Mouse (Mus musculus): ENCODE data around the gene Cd47. TPM values are rescaled to one million over a fixed set of nuclear protein-coding genes. Genes with fewer than 3 reads are reported as not detected.

Cd47 gene
- polyA plus RNA-seq, 1 experiment from 2014 or later = 110 TPM

- 0 out of 2 replicates have a peak, but pooled peaks cover 3% of the 10 kb centered on the region for H3K9me3 ChIP-seq
- WGBS = 57% methylated on average over 11 of the region's 11 CpGs
These were observed 137.2 kb downstream of the Cd47 start for GRCm38 (mm10) chr16:49937218-49938165.

GRCm38 (mm10) chr16:49938483-49939301 is 138.4 kb downstream of the Cd47 start:
- H3K4me3 ChIP-seq = no peak overlapping the region
- no peaks in the 10 kb centered on the region for H3K27me3 ChIP-seq
- H3K4me2 ChIP-seq = no peak overlapping the region
- H3K4me1 ChIP-seq (replicated peaks) = peaks cover 10% of the 10 kb centered on the region
- H3K9ac ChIP-seq = no peak overlapping the region
- WGBS = 81% methylated on average over 7 of the region's 7 CpGs
- ATAC-seq (ENCODE audit: low FRiP score) = no peak
- no peaks in the 10 kb centered on the region for H3K36me3 ChIP-seq
- 0 out of 2 replicates have a peak, but pooled peaks cover 3% of the 10 kb centered on the region for H3K9me3 ChIP-seq
- no peak overlapping the region for H3K27ac ChIP-seq

More at GRCm38 (mm10) chr16:49937218-49938165, 137.2 kb downstream of the Cd47 start:
- ATAC-seq (ENCODE audit: low FRiP score) = peak; percentile 45; the same call in 1 of the 2 replicates
- Histone ChIP-seq H3K27me3 (no peaks in the 10 kb centered on the region), H3K9ac (no peak overlapping the region), H3K27ac (no peak overlapping the region), H3K4me2 (no peak overlapping the region), H3K36me3 (no peaks in the 10 kb centered on the region), H3K4me1 (replicated peaks) (peaks cover 12% of the 10 kb centered on the region), H3K4me3 (no peak overlapping the region)

GRCm38 (mm10) chr16:49939376-49939775 is 139.0 kb downstream of the Cd47 start:
- Histone ChIP-seq H3K4me1 (replicated peaks) (peaks cover 10% of the 10 kb centered on the region), H3K4me3 (no peak overlapping the region), H3K9me3 (0 out of 2 replicates have a peak, but pooled peaks cover 3% of the 10 kb centered on the region), H3K4me2 (no peak overlapping the region), H3K27ac (no peak overlapping the region), H3K9ac (no peak overlapping the region), H3K27me3 (no peaks in the 10 kb centered on the region), H3K36me3 (no peaks in the 10 kb centered on the region)
- no peak for ATAC-seq (ENCODE audit: low FRiP score)
- 92% methylated on average over 2 of the region's 2 CpGs for WGBS

GRCm38 (mm10) chr16:49940473-49940872 is 140.1 kb downstream of the Cd47 start:
- Histone ChIP-seq H3K4me3 (no peak overlapping the region), H3K9me3 (0 out of 2 replicates have a peak, but pooled peaks cover 3% of the 10 kb centered on the region), H3K27ac (no peak overlapping the region), H3K4me2 (no peak overlapping the region), H3K4me1 (replicated peaks) (peaks cover 10% of the 10 kb centered on the region), H3K36me3 (no peaks in the 10 kb centered on the region), H3K9ac (no peak overlapping the region), H3K27me3 (no peaks in the 10 kb centered on the region)
- ATAC-seq (ENCODE audit: low FRiP score) = no peak

GRCm38 (mm10) chr16:49941031-49941430 is 140.7 kb downstream of the Cd47 start:
- Histone ChIP-seq H3K27ac (no peak overlapping the region), H3K9me3 (0 out of 2 replicates have a peak, but pooled peaks cover 3% of the 10 kb centered on the region), H3K4me3 (no peak overlapping the region), H3K4me2 (no peak overlapping the region), H3K4me1 (replicated peaks) (peaks cover 10% of the 10 kb centered on the region), H3K36me3 (no peaks in the 10 kb centered on the region), H3K9ac (no peak overlapping the region), H3K27me3 (no peaks in the 10 kb centered on the region)
- WGBS = 90% methylated on average over 1 of the region's 1 CpGs
- no peak for ATAC-seq (ENCODE audit: low FRiP score)

GRCm38 (mm10) chr16:49943726-49944125 is 143.4 kb downstream of the Cd47 start:
- Histone ChIP-seq H3K4me1 (replicated peaks) (no peaks in the 10 kb centered on the region), H3K9ac (no peak overlapping the region), H3K4me3 (no peak overlapping the region), H3K27ac (no peak overlapping the region), H3K4me2 (no peak overlapping the region), H3K9me3 (0 out of 2 replicates have a peak, but pooled peaks cover 3% of the 10 kb centered on the region), H3K36me3 (no peaks in the 10 kb centered on the region), H3K27me3 (no peaks in the 10 kb centered on the region)
- ATAC-seq (ENCODE audit: low FRiP score) = no peak
- WGBS = 90% methylated on average over 1 of the region's 1 CpGs

- no peak for ATAC-seq (ENCODE audit: low FRiP score)
- 71% methylated on average over 5 of the region's 5 CpGs for WGBS
- H3K27ac ChIP-seq = no peak overlapping the region
These were observed 144.8 kb downstream of the Cd47 start for GRCm38 (mm10) chr16:49945084-49945483.

GRCm38 (mm10) chr16:49947049-49947448 is 146.7 kb downstream of the Cd47 start:
- H3K4me3 ChIP-seq = no peak overlapping the region
- no peaks in the 10 kb centered on the region for H3K9me3 ChIP-seq
- H3K4me2 ChIP-seq = no peak overlapping the region
- no peak for ATAC-seq (ENCODE audit: low FRiP score)
- H3K27ac ChIP-seq = no peak overlapping the region
- 92% methylated on average over 3 of the region's 3 CpGs for WGBS
- H3K36me3 ChIP-seq = no peaks in the 10 kb centered on the region
- no peaks in the 10 kb centered on the region for H3K27me3 ChIP-seq
- no peak overlapping the region for H3K9ac ChIP-seq
- peaks cover 5% of the 10 kb centered on the region; the same call in 1 of the 2 replicates for H3K4me1 ChIP-seq (replicated peaks)

More at GRCm38 (mm10) chr16:49945084-49945483, 144.8 kb downstream of the Cd47 start:
- H3K36me3 ChIP-seq = no peaks in the 10 kb centered on the region
- 0 out of 2 replicates have a peak, but pooled peaks cover 3% of the 10 kb centered on the region for H3K9me3 ChIP-seq
- H3K9ac ChIP-seq = no peak overlapping the region
- H3K4me2 ChIP-seq = no peak overlapping the region
- H3K4me1 ChIP-seq (replicated peaks) = no peaks in the 10 kb centered on the region
- no peak overlapping the region for H3K4me3 ChIP-seq
- H3K27me3 ChIP-seq = no peaks in the 10 kb centered on the region

- Histone ChIP-seq H3K9ac (no peak overlapping the region), H3K4me1 (replicated peaks) (peaks cover 9% of the 10 kb centered on the region; the same call in 1 of the 2 replicates)
- 95% methylated on average over 7 of the region's 7 CpGs for WGBS
These were observed 147.3 kb downstream of the Cd47 start for GRCm38 (mm10) chr16:49947610-49948009.

GRCm38 (mm10) chr16:49948287-49948686 is 148.0 kb downstream of the Cd47 start:
- Histone ChIP-seq H3K27me3 (no peaks in the 10 kb centered on the region), H3K4me1 (replicated peaks) (peaks cover 9% of the 10 kb centered on the region; the same call in 1 of the 2 replicates), H3K9ac (no peak overlapping the region), H3K9me3 (no peaks in the 10 kb centered on the region), H3K4me2 (no peak overlapping the region), H3K27ac (no peak overlapping the region), H3K36me3 (no peaks in the 10 kb centered on the region), H3K4me3 (no peak overlapping the region)
- 94% methylated on average over 3 of the region's 3 CpGs for WGBS
- no peak for ATAC-seq (ENCODE audit: low FRiP score)

More at GRCm38 (mm10) chr16:49947610-49948009, 147.3 kb downstream of the Cd47 start:
- Histone ChIP-seq H3K4me3 (no peak overlapping the region), H3K27me3 (no peaks in the 10 kb centered on the region), H3K9me3 (no peaks in the 10 kb centered on the region), H3K4me2 (no peak overlapping the region), H3K36me3 (no peaks in the 10 kb centered on the region), H3K27ac (no peak overlapping the region)
- ATAC-seq (ENCODE audit: low FRiP score) = no peak

GRCm38 (mm10) chr16:49949261-49949660 is 148.9 kb downstream of the Cd47 start:
- H3K27ac ChIP-seq = no peak overlapping the region
- H3K27me3 ChIP-seq = no peaks in the 10 kb centered on the region
- no peak overlapping the region for H3K4me3 ChIP-seq
- 78% methylated on average over 4 of the region's 4 CpGs for WGBS
- ATAC-seq (ENCODE audit: low FRiP score) = no peak
- H3K4me2 ChIP-seq = no peak overlapping the region
- no peaks in the 10 kb centered on the region for H3K9me3 ChIP-seq
- no peak overlapping the region for H3K9ac ChIP-seq
- peaks cover 9% of the 10 kb centered on the region; the same call in 1 of the 2 replicates for H3K4me1 ChIP-seq (replicated peaks)
- no peaks in the 10 kb centered on the region for H3K36me3 ChIP-seq

GRCm38 (mm10) chr16:49950340-49950739 is 150.0 kb downstream of the Cd47 start:
- WGBS = 59% methylated on average over 2 of the region's 2 CpGs

More at GRCm38 (mm10) chr16:49950340-49950739, 150.0 kb downstream of the Cd47 start:
- no peaks in the 10 kb centered on the region for H3K36me3 ChIP-seq
- peaks cover 9% of the 10 kb centered on the region; the same call in 1 of the 2 replicates for H3K4me1 ChIP-seq (replicated peaks)
- no peak overlapping the region for H3K4me3 ChIP-seq
- no peak overlapping the region for H3K9ac ChIP-seq
- H3K9me3 ChIP-seq = no peaks in the 10 kb centered on the region
- no peaks in the 10 kb centered on the region for H3K27me3 ChIP-seq
- no peak overlapping the region for H3K4me2 ChIP-seq
- no peak for ATAC-seq (ENCODE audit: low FRiP score)
- H3K27ac ChIP-seq = no peak overlapping the region

All from hindbrain, embryonic 13.5 days (tissue).